Mouse (Mus musculus) small intestine, adult 2 months (tissue): ENCODE data around the gene Nenf.

Experiments
- CTCF ChIP-seq: fragments of 200-500 bp; IDR thresholded peaks from 2 replicates; pipeline ENCODE4 v1.5.1; 2012; ENCODE audit warnings: low read depth, mild to moderate bottlenecking, control low read depth, inconsistent platforms, low read length, moderate library complexity, mixed read lengths; ENCODE audit not compliant: insufficient replicate concordance, insufficient read length; ENCODE audit errors: extremely low read depth
- POLR2A ChIP-seq: fragments of 200-500 bp; IDR thresholded peaks from 2 replicates; pipeline ENCODE4 v1.6.1; 2012; ENCODE audit warnings: low read depth, mild to moderate bottlenecking, control low read depth, inconsistent platforms, low read length, moderate library complexity

GRCm38 (mm10) chr1:191359478-191359877 is 41.5 kb upstream of the Nenf start:
- TF ChIP-seq POLR2A (no peak), CTCF (no peak)
